Mouse (Mus musculus): ENCODE data around the gene Dtx4. TPM values are rescaled to one million over a fixed set of nuclear protein-coding genes. Genes with fewer than 3 reads are reported as not detected.

Gene Dtx4
- polyA plus RNA-seq, 1 experiment from 2014 or later = 35.6 TPM

- H3K36me3 ChIP-seq (ENCODE audit: inconsistent target) = peaks cover 27% of the 10 kb centered on the region
- H3K27ac ChIP-seq = no peak overlapping the region
- no peak overlapping the region for H3K4me3 ChIP-seq (ENCODE audit: inconsistent target)
- 53% methylated on average over 9 of the region's 9 CpGs for WGBS (ENCODE audit: missing documents)
- peaks cover 17% of the 10 kb centered on the region; the same call in 1 of the 2 replicates for H3K79me2 ChIP-seq (ENCODE audit: inconsistent target)
Observed at GRCm38 (mm10) chr19:12488205-12488966, 12.9 kb downstream of the Dtx4 start.

- H3K4me3 ChIP-seq (ENCODE audit: inconsistent target) = no peak overlapping the region
- H3K79me2 ChIP-seq (ENCODE audit: inconsistent target) = peaks cover 9% of the 10 kb centered on the region; the same call in 1 of the 2 replicates
- 95% methylated on average over 12 of the region's 12 CpGs for WGBS (ENCODE audit: missing documents)
- H3K27ac ChIP-seq = no peak overlapping the region
- peaks cover 29% of the 10 kb centered on the region for H3K36me3 ChIP-seq (ENCODE audit: inconsistent target)
Observed at GRCm38 (mm10) chr19:12487511-12488204, 13.6 kb downstream of the Dtx4 start.

GRCm38 (mm10) chr19:12486875-12487274 is 14.4 kb downstream of the Dtx4 start:
- Histone ChIP-seq H3K4me3 (ENCODE audit: inconsistent target) (no peak overlapping the region), H3K36me3 (ENCODE audit: inconsistent target) (peaks cover 29% of the 10 kb centered on the region), H3K79me2 (ENCODE audit: inconsistent target) (peaks cover 1% of the 10 kb centered on the region; the same call in 1 of the 2 replicates), H3K27ac (no peak overlapping the region)
- WGBS (ENCODE audit: missing documents) = 83% methylated on average over 5 of the region's 6 CpGs

- Histone ChIP-seq H3K4me3 (ENCODE audit: inconsistent target) (no peak overlapping the region), H3K27ac (no peak overlapping the region), H3K79me2 (ENCODE audit: inconsistent target) (no peaks in the 10 kb centered on the region), H3K36me3 (ENCODE audit: inconsistent target) (peaks cover 29% of the 10 kb centered on the region)
- 77% methylated on average over 3 of the region's 3 CpGs for WGBS (ENCODE audit: missing documents)
Observed at GRCm38 (mm10) chr19:12485631-12486030, 15.6 kb downstream of the Dtx4 start.

GRCm38 (mm10) chr19:12485223-12485622 is 16.0 kb downstream of the Dtx4 start:
- no peak overlapping the region for H3K4me3 ChIP-seq (ENCODE audit: inconsistent target)
- 95% methylated on average over 13 of the region's 13 CpGs for WGBS (ENCODE audit: missing documents)
- H3K79me2 ChIP-seq (ENCODE audit: inconsistent target) = no peaks in the 10 kb centered on the region
- no peak overlapping the region for H3K27ac ChIP-seq
- peaks cover 29% of the 10 kb centered on the region; the same call in 1 of the 2 replicates for H3K36me3 ChIP-seq (ENCODE audit: inconsistent target)

GRCm38 (mm10) chr19:12484210-12484609 is 17.0 kb downstream of the Dtx4 start:
- 85% methylated on average over 4 of the region's 4 CpGs for WGBS (ENCODE audit: missing documents)
- peaks cover 35% of the 10 kb centered on the region; the same call in 1 of the 2 replicates for H3K36me3 ChIP-seq (ENCODE audit: inconsistent target)
- H3K27ac ChIP-seq = peak overlapping the region; percentile 25
- H3K79me2 ChIP-seq (ENCODE audit: inconsistent target) = no peaks in the 10 kb centered on the region
- H3K4me3 ChIP-seq (ENCODE audit: inconsistent target) = no peak overlapping the region

- Histone ChIP-seq H3K79me2 (ENCODE audit: inconsistent target) (no peaks in the 10 kb centered on the region), H3K36me3 (ENCODE audit: inconsistent target) (peaks cover 37% of the 10 kb centered on the region; the same call in 1 of the 2 replicates), H3K27ac (peak overlapping the region; percentile 25), H3K4me3 (ENCODE audit: inconsistent target) (no peak overlapping the region)
- 21% methylated on average over 4 of the region's 4 CpGs for WGBS (ENCODE audit: missing documents)
Observed at GRCm38 (mm10) chr19:12483782-12484181, 17.5 kb downstream of the Dtx4 start.

GRCm38 (mm10) chr19:12478369-12478768 is 22.9 kb downstream of the Dtx4 start:
- no peak overlapping the region for H3K4me3 ChIP-seq (ENCODE audit: inconsistent target)
- 36% methylated on average over 6 of the region's 6 CpGs for WGBS (ENCODE audit: missing documents)
- peaks cover 14% of the 10 kb centered on the region; the same call in 1 of the 2 replicates for H3K79me2 ChIP-seq (ENCODE audit: inconsistent target)
- H3K27ac ChIP-seq = peak overlapping the region; percentile 31
- peaks cover 37% of the 10 kb centered on the region; the same call in 1 of the 2 replicates for H3K36me3 ChIP-seq (ENCODE audit: inconsistent target)

- peaks cover 26% of the 10 kb centered on the region; the same call in 1 of the 2 replicates for H3K36me3 ChIP-seq (ENCODE audit: inconsistent target)
- WGBS (ENCODE audit: missing documents) = 43% methylated on average over 4 of the region's 5 CpGs
Observed at GRCm38 (mm10) chr19:12476721-12477270, 24.5 kb downstream of the Dtx4 start.

GRCm38 (mm10) chr19:12475380-12476250 is 25.6 kb downstream of the Dtx4 start:
- no peak overlapping the region for H3K4me3 ChIP-seq (ENCODE audit: inconsistent target)
- 42% methylated on average over 15 of the region's 15 CpGs for WGBS (ENCODE audit: missing documents)
- H3K36me3 ChIP-seq (ENCODE audit: inconsistent target) = peaks cover 14% of the 10 kb centered on the region; the same call in 1 of the 2 replicates
- peaks cover 26% of the 10 kb centered on the region; the same call in 1 of the 2 replicates for H3K79me2 ChIP-seq (ENCODE audit: inconsistent target)
- peak overlapping the region; percentile 56 for H3K27ac ChIP-seq

More at GRCm38 (mm10) chr19:12476721-12477270, 24.5 kb downstream of the Dtx4 start:
- H3K27ac ChIP-seq = no peak overlapping the region
- H3K79me2 ChIP-seq (ENCODE audit: inconsistent target) = peaks cover 20% of the 10 kb centered on the region; the same call in 1 of the 2 replicates
- H3K4me3 ChIP-seq (ENCODE audit: inconsistent target) = no peak overlapping the region

GRCm38 (mm10) chr19:12473951-12474350 is 27.3 kb downstream of the Dtx4 start:
- WGBS (ENCODE audit: missing documents) = 97% methylated on average over 4 of the region's 4 CpGs

GRCm38 (mm10) chr19:12473201-12473641 is 28.0 kb downstream of the Dtx4 start:
- Histone ChIP-seq H3K27ac (peak overlapping the region; percentile 55), H3K79me2 (ENCODE audit: inconsistent target) (peaks cover 49% of the 10 kb centered on the region; the same call in 1 of the 2 replicates), H3K36me3 (ENCODE audit: inconsistent target) (no peaks in the 10 kb centered on the region), H3K4me3 (ENCODE audit: inconsistent target) (no peak overlapping the region)
- WGBS (ENCODE audit: missing documents) = 68% methylated on average over 4 of the region's 4 CpGs

More at GRCm38 (mm10) chr19:12473951-12474350, 27.3 kb downstream of the Dtx4 start:
- no peaks in the 10 kb centered on the region for H3K36me3 ChIP-seq (ENCODE audit: inconsistent target)
- no peak overlapping the region for H3K4me3 ChIP-seq (ENCODE audit: inconsistent target)
- H3K79me2 ChIP-seq (ENCODE audit: inconsistent target) = peaks cover 42% of the 10 kb centered on the region; the same call in 1 of the 2 replicates
- peak overlapping the region; percentile 55 for H3K27ac ChIP-seq

GRCm38 (mm10) chr19:12472381-12472976 is 28.8 kb downstream of the Dtx4 start:
- 78% methylated on average over 5 of the region's 5 CpGs for WGBS (ENCODE audit: missing documents)

More at GRCm38 (mm10) chr19:12472381-12472976, 28.8 kb downstream of the Dtx4 start:
- Histone ChIP-seq H3K79me2 (ENCODE audit: inconsistent target) (peaks cover 55% of the 10 kb centered on the region; the same call in 1 of the 2 replicates), H3K4me3 (ENCODE audit: inconsistent target) (no peak overlapping the region), H3K36me3 (ENCODE audit: inconsistent target) (no peaks in the 10 kb centered on the region), H3K27ac (peak overlapping the region; percentile 55)
